Mouse (Mus musculus): Measurements from ENCODE around the gene Atg4d. TPM values are rescaled to one million over a fixed set of nuclear protein-coding genes. Genes with fewer than 3 reads are reported as not detected.
"Not testable (repeated sequence)": the region's sequence is repeated elsewhere in the genome, so short reads cannot be mapped to it uniquely, and the experiment has no call there.

The Atg4d gene
- total RNA-seq, 2 experiments from 2014 or later: 39.8 to 40.2 TPM

GRCm38 (mm10) chr9:21245113-21245487, 20.0 kb upstream of the Atg4d start:
- Histone ChIP-seq H3K27ac (peak overlapping the region; percentile 75; the same call in 1 of the 2 replicates), H3K4me3 (peak overlapping the region; percentile 57)
- no peak for TF ChIP-seq CTCF (conservative IDR thresholded peaks at IDR 0.05)
- DNase-seq (ENCODE audit: low spot score in 2 of 2): no peak

- Histone ChIP-seq H3K27ac (no peak overlapping the region), H3K4me3 (no peak overlapping the region)
- TF ChIP-seq CTCF (conservative IDR thresholded peaks at IDR 0.05): no peak
- no peak for DNase-seq (ENCODE audit: low spot score in 2 of 2)
These were observed 18.8 kb upstream of the Atg4d start for GRCm38 (mm10) chr9:21246342-21246741.

DNA sequence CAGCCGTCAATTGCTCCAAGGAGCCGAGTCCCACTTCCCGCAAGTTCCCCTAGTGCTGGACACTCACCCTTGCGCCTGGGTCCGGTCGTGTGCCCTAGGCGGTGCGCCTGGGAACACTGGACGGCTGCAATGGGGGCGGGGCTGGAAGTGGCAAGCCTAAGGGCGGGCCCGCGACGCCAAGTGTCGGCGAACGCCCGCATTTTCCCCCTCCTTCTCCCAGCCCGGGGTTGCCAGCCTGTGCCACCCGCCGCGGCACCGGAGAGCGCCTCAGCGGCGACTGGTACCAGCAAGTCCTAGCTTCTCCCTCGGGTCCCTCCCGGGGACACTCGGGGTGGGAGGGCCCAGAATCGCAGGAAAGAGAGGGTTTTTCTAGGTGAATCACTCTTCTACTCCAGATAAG, 16.8 kb upstream of the Atg4d start, which contains the start of gene S1pr5:
Gene S1pr5 (minus strand): TSS at position 118 of the 400 bp plus-strand sequence.
- Histone ChIP-seq H3K27ac (peak within 1 kb of the TSS; percentile 82), H3K4me3 (peak within 1 kb of the TSS; percentile 27; the same call in 1 of the 2 replicates)
- peak in 1 of 2 experiments; percentile 25 for DNase-seq (ENCODE audit: low spot score in 2 of 2)
- TF ChIP-seq CTCF (conservative IDR thresholded peaks at IDR 0.05): no peak

DNA sequence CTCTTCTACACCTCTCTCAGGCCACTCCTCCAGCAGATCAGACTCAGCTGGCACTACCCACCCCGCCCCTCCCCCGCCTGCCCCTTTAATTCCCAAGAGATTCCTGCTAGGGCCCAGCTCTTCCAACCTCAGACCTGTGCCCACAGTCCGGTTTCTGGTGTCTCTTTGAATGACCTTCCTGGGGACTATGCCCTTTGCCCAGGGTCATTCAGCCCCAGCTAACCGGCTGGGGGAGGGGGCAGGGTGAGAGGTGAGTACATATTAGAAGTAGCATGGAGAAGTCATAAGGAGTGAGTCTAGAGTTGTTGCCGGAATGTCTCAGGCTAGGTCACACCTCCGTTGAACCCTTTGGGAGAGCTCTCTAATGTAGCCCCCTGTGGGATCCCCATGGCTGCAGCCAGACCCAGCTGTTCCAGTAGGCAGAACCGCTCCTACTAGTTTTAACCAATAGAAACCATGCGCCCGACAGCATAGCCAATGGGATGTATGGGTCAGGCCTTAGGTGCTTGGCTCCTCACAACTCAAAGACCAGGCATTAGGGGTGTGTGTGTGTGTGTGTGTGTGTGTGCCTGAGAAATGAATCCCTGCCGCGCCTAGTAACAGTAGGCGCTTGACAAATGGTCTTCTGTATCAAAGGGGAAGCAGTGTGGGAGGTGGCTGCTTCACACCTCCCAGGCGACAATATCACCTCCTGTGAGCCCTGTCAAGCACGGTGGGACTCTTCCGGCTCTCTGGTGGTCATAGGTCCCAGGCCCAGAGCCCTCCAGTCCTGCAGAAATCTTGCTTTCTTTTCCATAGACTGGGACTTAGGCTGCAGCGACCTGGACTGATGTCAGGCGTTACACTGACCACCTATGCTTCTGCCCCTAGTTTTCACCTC, 15.2 kb upstream of the Atg4d start:
- Histone ChIP-seq H3K27ac (peak overlapping the region; percentile 82), H3K4me3 (no peak overlapping the region)
- no peak for TF ChIP-seq CTCF (conservative IDR thresholded peaks at IDR 0.05)
- no peak for DNase-seq (ENCODE audit: low spot score in 2 of 2)

GRCm38 (mm10) chr9:21250509-21250908, 14.6 kb upstream of the Atg4d start:
- peak overlapping the region; percentile 28; the same call in 1 of the 2 replicates for H3K27ac ChIP-seq
- no peak for TF ChIP-seq CTCF (conservative IDR thresholded peaks at IDR 0.05)
- DNase-seq (ENCODE audit: low spot score in 2 of 2): no peak
- no peak overlapping the region for H3K4me3 ChIP-seq

DNA sequence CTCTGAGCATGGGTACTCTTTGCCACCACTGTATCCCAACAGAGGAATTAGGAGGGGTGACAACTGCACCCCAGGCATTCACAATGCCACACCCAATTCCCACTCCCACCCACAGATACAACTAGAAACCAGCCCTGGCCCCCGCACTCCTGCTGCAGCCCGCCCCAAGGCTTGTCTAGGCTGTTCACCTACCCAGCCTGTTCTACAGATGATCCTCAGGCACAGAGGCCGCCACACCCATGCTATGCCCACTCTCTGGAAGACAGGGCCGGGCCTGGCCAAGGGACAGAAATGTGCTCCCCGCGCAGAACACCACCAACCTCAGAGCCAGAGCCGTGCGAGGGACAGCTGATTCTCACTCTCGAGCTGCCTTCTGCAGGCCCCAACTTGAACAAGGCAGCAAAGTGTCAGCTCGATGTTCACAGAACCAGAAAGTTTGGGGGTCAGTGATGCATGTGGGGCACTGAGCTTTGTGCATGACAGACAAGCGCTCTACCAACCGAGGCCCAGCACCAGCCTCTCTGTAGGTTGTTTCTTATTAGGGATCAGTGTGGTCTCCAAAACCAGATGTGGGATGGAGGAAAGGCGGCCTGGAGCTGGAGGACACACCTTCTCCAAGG, 13.9 kb upstream of the Atg4d start:
- no peak for TF ChIP-seq CTCF (conservative IDR thresholded peaks at IDR 0.05)
- H3K4me3 ChIP-seq: no peak overlapping the region

DNA sequence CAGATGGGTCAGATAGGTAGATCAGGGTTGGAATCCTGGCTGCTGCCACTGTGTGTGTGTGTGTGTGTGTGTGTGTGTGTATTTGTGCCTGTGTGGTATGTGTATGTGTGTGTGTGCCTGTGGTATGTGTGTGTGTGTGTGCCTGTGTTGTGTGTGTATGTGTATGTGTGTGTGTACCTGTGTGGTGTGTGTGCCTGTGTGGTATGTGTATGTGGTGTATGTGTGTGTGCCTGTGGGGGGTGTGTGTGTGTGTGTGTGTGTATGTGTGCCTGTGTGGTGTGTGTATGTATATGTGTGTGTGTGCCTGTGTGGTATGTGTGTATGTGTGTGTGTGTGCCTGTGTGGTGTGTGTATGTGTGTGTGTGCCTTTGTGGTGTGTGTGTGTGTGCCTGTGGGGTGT, 10.4 kb upstream of the Atg4d start:
- no peak for DNase-seq (ENCODE audit: low spot score in 2 of 2)
- Histone ChIP-seq H3K4me3 (no peak overlapping the region), H3K27ac (no peak overlapping the region)
- no peak for TF ChIP-seq CTCF (conservative IDR thresholded peaks at IDR 0.05)

More for the DNA sequence above, 13.9 kb upstream of the Atg4d start:
- no peak for DNase-seq (ENCODE audit: low spot score in 2 of 2)
- H3K27ac ChIP-seq: no peak overlapping the region

DNA sequence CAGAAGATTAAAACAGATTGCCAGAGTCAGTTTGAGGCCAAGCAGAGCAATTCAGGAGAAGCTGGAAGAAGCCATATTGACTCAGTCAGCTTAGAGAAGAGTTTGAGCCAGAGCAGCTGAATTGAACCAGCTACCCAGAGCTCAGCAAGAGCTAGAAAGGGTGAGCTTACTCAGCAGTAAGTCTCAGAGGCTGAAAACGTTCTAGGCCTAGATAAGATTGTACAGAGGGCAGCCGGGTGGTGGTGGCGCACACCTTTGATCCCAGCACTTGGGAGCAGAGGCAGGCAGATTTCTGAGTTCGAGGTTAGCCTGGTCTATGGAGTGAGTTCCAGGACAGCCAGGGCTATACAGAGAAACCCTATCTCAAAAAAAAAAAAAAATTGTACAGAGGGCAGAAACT, 8.7 kb upstream of the Atg4d start:
- not testable (repeated sequence) for H3K27ac ChIP-seq; DNase-seq (ENCODE audit: low spot score in 2 of 2); H3K4me3 ChIP-seq

- TF ChIP-seq CTCF (conservative IDR thresholded peaks at IDR 0.05): no peak
- no peak overlapping the region for H3K27ac ChIP-seq
- H3K4me3 ChIP-seq: no peak overlapping the region
- no peak for DNase-seq (ENCODE audit: low spot score in 2 of 2)
These were observed 4.5 kb upstream of the Atg4d start for GRCm38 (mm10) chr9:21260491-21261040.

GRCm38 (mm10) chr9:21261831-21262230, 3.3 kb upstream of the Atg4d start:
- H3K4me3 ChIP-seq: no peak overlapping the region
- no peak for DNase-seq (ENCODE audit: low spot score in 2 of 2)
- TF ChIP-seq CTCF (conservative IDR thresholded peaks at IDR 0.05): no peak

DNA sequence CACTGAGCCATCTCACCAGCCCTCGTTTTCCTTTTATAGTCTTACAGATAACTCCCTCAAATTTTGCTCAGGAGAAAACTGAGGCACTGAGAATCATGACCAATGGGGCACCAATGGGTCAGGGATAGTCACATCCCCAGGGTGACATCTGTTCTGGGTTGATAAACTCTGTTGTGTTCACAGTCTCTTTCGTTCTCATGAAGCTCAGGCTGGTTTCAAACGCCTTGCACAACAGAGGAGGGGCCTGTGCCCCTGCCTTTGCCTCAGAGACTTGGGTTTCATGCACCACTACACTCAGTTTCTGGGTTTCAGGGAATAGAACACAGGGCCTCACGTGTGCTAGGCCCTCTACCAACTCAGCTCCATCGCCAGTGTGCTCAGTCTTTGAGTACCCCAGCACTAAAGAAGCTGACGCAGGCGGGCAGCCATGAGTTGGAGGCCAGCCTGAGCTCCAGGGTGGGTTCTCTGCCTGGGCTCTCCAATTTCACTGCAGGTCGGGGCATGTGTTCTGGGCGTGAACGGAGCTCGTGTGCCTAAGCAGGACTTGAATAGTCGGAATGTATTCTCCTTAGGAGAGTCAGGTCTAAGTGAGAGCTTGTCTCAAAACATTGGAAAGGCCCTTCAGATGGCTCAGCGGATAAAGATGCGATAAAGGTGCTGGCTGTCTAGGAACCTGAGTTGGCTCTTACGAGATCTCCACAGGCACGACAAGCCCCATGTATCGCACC, 657 bp upstream of the Atg4d start:
- TF ChIP-seq CTCF (conservative IDR thresholded peaks at IDR 0.05): no peak
- peak overlapping the region; percentile 90 for H3K27ac ChIP-seq
- no peak for DNase-seq (ENCODE audit: low spot score in 2 of 2)
- H3K4me3 ChIP-seq: peak overlapping the region; percentile 98

More at GRCm38 (mm10) chr9:21261831-21262230, 3.3 kb upstream of the Atg4d start:
- H3K27ac ChIP-seq: no peak overlapping the region

- no peak for DNase-seq (ENCODE audit: low spot score in 2 of 2)
- no peak for TF ChIP-seq CTCF (conservative IDR thresholded peaks at IDR 0.05)
- peak overlapping the region; percentile 90 for H3K27ac ChIP-seq
- H3K4me3 ChIP-seq: peak overlapping the region; percentile 98
These were observed 518 bp downstream of the Atg4d start for GRCm38 (mm10) chr9:21265611-21266010.

- H3K4me3 ChIP-seq: no peak overlapping the region; the same call in 1 of the 2 replicates
- TF ChIP-seq CTCF (conservative IDR thresholded peaks at IDR 0.05): no peak; the same call in 1 of the 2 replicates
- H3K27ac ChIP-seq: no peak overlapping the region
- DNase-seq (ENCODE audit: low spot score in 2 of 2): no peak
These were observed 1.8 kb downstream of the Atg4d start for GRCm38 (mm10) chr9:21266889-21267288.

Measured in layer of hippocampus, adult 2 months (tissue).